Mouse (Mus musculus) C3H10T1/2 (cell line): Measurements from ENCODE around the gene Amy2a3. TPM values are rescaled to one million over a fixed set of nuclear protein-coding genes. Genes with fewer than 3 reads are reported as not detected.

Experiments
- polyA plus RNA-seq, 2 experiments: library from polyadenylated mRNA; unstranded; fragments of >200 nt; fragmentation: generic; extraction: Trizol; gene quantifications; one replicate each; pipeline ENCODE4 v1.2.1; 2012; ENCODE audit warnings: missing spikeins in 2 of 2

The Amy2a3 gene
- not detected for polyA plus RNA-seq

DNA sequence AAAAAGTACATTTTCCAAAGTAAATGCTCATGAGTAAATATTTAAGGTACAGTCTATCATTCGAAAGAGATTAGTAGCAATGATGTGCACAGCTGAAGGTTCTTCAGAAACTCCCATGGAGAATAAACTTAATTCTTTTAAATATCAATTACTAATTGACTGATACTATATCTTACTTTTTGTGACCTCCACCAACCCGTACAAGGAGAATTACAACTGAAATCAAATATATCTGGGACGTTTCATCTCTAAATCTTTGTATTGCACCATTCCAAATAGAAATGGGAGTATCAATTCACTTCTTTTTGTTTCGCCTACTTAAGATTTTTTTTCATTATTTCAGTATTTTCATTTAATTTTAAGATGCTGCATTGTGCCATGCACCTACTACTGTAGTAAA is at the start of gene Amy2a3:
Gene Amy2a3, minus strand, starts transcription at position 101 of the 400 bp plus-strand sequence.

DNA sequence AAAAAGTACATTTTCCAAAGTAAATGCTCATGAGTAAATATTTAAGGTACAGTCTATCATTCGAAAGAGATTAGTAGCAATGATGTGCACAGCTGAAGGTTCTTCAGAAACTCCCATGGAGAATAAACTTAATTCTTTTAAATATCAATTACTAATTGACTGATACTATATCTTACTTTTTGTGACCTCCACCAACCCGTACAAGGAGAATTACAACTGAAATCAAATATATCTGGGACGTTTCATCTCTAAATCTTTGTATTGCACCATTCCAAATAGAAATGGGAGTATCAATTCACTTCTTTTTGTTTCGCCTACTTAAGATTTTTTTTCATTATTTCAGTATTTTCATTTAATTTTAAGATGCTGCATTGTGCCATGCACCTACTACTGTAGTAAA is 32.7 kb upstream of the Amy2a3 start, which contains the start of gene Amy2a2:
Gene Amy2a2, minus strand, starts transcription at position 101 of the 400 bp plus-strand sequence.

DNA sequence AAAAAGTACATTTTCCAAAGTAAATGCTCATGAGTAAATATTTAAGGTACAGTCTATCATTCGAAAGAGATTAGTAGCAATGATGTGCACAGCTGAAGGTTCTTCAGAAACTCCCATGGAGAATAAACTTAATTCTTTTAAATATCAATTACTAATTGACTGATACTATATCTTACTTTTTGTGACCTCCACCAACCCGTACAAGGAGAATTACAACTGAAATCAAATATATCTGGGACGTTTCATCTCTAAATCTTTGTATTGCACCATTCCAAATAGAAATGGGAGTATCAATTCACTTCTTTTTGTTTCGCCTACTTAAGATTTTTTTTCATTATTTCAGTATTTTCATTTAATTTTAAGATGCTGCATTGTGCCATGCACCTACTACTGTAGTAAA is 32.5 kb downstream of the Amy2a3 start, which contains the start of gene Amy2a4:
Gene Amy2a4, minus strand, starts transcription at position 101 of the 400 bp plus-strand sequence.

Other genes starting within 250 kb of the Amy2a3 start
- gene Amy2a5, start 65.2 kb downstream of the Amy2a3 start, polyA plus RNA-seq = not detected
- gene Amy2a4, start 32.6 kb downstream of the Amy2a3 start, polyA plus RNA-seq = not detected
- gene Amy2a2, start 32.6 kb upstream of the Amy2a3 start, polyA plus RNA-seq = not detected
- gene Amy2a1, start 208.4 kb upstream of the Amy2a3 start, polyA plus RNA-seq = not detected